Mouse (Mus musculus) erythroblast, embryonic 14.5 days (primary cell): ENCODE measurements around the gene Eln. TPM values are rescaled to one million over a fixed set of nuclear protein-coding genes. Genes with fewer than 3 reads are reported as not detected.

Experiments
- H3K27me3 ChIP-seq: 2 replicates; pipeline ENCODE4 v1.6.1; 2012; ENCODE audit warnings: inconsistent platforms; ENCODE audit not compliant: control insufficient read depth
- H3K36me3 ChIP-seq: 2 replicates; pipeline ENCODE4 v1.6.1; 2012; ENCODE audit warnings: mild to moderate bottlenecking, inconsistent platforms; ENCODE audit not compliant: control insufficient read depth
- H3K4me1 ChIP-seq: 2 replicates; pipeline ENCODE4 v1.6.1; 2012; ENCODE audit warnings: inconsistent platforms; ENCODE audit not compliant: control insufficient read depth
- H3K4me3 ChIP-seq: replicated peaks from 2 replicates; pipeline ENCODE3; 2012; ENCODE audit warnings: moderate library complexity, mild to moderate bottlenecking, inconsistent platforms
- H3K9me3 ChIP-seq: 2 replicates; pipeline ENCODE4 v1.6.1; 2012; ENCODE audit warnings: low read length, inconsistent platforms, mixed read lengths; ENCODE audit not compliant: control insufficient read depth
- GATA1 ChIP-seq: IDR thresholded peaks from 2 replicates; pipeline ENCODE4 v1.6.1; 2012; ENCODE audit warnings: low read length, inconsistent platforms, mixed read lengths
- TAL1 ChIP-seq: IDR thresholded peaks from 3 replicates; pipeline ENCODE4 v1.6.1; 2012; ENCODE audit warnings: low read length, inconsistent platforms, mixed read lengths
- polyA plus RNA-seq: library from polyadenylated mRNA; stranded (reverse); fragments of >175 nt; gene quantifications from 2 replicates; pipeline ENCODE4 v1.2.3, GENCODE M21; 2012

Eln gene
- polyA plus RNA-seq, 1 experiment, result not detected

DNA sequence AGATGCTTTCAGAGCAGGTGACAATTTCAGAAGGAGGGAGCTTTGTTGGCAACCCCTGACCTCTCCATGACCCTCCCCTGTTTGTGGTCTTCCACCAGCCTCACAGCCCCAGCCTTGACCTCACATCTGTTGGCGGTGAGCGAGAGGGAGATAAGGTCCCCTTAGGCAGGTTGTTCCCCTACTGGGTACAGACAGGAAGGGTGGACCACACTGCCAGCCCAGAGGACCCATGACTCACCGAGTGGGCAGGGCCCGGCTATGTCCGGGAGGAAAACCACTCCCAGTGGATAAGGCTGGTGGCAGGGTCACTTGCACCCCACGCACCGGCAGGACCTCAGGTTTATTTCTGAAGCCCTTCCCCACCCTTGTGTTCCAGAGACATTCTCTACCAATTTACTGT lies 22.1 kb upstream of the Eln start:
- Histone ChIP-seq H3K36me3 (no peaks in the 10 kb centered on the region), H3K27me3 (no peaks in the 10 kb centered on the region), H3K4me3 (no peak overlapping the region), H3K9me3 (no peaks in the 10 kb centered on the region), H3K4me1 (no peaks in the 10 kb centered on the region)
- TF ChIP-seq TAL1 (no peak), GATA1 (no peak)

- Histone ChIP-seq H3K4me1 (no peaks in the 10 kb centered on the region), H3K27me3 (no peaks in the 10 kb centered on the region), H3K9me3 (no peaks in the 10 kb centered on the region), H3K4me3 (no peak overlapping the region), H3K36me3 (no peaks in the 10 kb centered on the region)
- no peak for TF ChIP-seq TAL1
Observed at GRCm38 (mm10) chr5:134765441-134765840, 18.3 kb upstream of the Eln start.

DNA sequence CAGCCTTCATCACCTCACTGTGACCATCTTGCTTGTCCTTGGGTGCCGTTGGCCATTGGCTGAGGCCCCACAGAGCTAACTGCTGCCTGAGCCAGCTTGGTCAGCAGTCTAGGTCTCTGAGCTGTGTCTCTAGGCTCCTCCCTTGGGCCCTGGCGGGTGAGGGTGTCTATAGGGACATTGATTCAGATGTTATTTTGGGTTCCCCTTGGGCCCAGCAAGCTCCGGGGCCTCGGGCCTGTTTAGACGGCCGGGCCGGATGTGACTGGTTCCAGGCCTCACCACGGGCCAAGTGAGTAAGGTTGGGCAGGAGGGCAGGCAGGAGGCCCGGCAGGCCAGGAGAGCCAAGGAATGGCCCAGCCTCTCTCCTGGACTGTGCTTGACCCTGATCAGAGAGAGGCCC lies 16.2 kb upstream of the Eln start:
- no peaks in the 10 kb centered on the region for H3K27me3 ChIP-seq
- TF ChIP-seq TAL1, result no peak
- TF ChIP-seq GATA1, result no peak
- no peaks in the 10 kb centered on the region for H3K36me3 ChIP-seq
- no peaks in the 10 kb centered on the region for H3K9me3 ChIP-seq
- H3K4me1 ChIP-seq, result no peaks in the 10 kb centered on the region
- no peak overlapping the region for H3K4me3 ChIP-seq

GRCm38 (mm10) chr5:134761409-134762124 lies 14.4 kb upstream of the Eln start:
- TF ChIP-seq TAL1 (no peak), GATA1 (no peak)
- Histone ChIP-seq H3K27me3 (no peaks in the 10 kb centered on the region), H3K4me3 (no peak overlapping the region), H3K4me1 (no peaks in the 10 kb centered on the region), H3K9me3 (no peaks in the 10 kb centered on the region), H3K36me3 (no peaks in the 10 kb centered on the region)

GRCm38 (mm10) chr5:134756031-134756430 lies 8.9 kb upstream of the Eln start:
- no peak overlapping the region for H3K4me3 ChIP-seq
- no peaks in the 10 kb centered on the region for H3K36me3 ChIP-seq
- TF ChIP-seq TAL1, result no peak
- no peak for TF ChIP-seq GATA1
- H3K27me3 ChIP-seq, result no peaks in the 10 kb centered on the region
- H3K4me1 ChIP-seq, result no peaks in the 10 kb centered on the region
- H3K9me3 ChIP-seq, result no peaks in the 10 kb centered on the region

GRCm38 (mm10) chr5:134754096-134754495 lies 7.0 kb upstream of the Eln start:
- H3K9me3 ChIP-seq, result no peaks in the 10 kb centered on the region
- no peaks in the 10 kb centered on the region for H3K4me1 ChIP-seq
- TF ChIP-seq GATA1 (no peak), TAL1 (no peak)
- H3K36me3 ChIP-seq, result no peaks in the 10 kb centered on the region
- no peaks in the 10 kb centered on the region for H3K27me3 ChIP-seq
- no peak overlapping the region for H3K4me3 ChIP-seq

GRCm38 (mm10) chr5:134750469-134750868 lies 3.3 kb upstream of the Eln start:
- Histone ChIP-seq H3K9me3 (no peaks in the 10 kb centered on the region), H3K4me1 (no peaks in the 10 kb centered on the region), H3K36me3 (no peaks in the 10 kb centered on the region), H3K4me3 (no peak overlapping the region), H3K27me3 (peaks cover 10% of the 10 kb centered on the region)
- TF ChIP-seq GATA1 (no peak), TAL1 (no peak)

DNA sequence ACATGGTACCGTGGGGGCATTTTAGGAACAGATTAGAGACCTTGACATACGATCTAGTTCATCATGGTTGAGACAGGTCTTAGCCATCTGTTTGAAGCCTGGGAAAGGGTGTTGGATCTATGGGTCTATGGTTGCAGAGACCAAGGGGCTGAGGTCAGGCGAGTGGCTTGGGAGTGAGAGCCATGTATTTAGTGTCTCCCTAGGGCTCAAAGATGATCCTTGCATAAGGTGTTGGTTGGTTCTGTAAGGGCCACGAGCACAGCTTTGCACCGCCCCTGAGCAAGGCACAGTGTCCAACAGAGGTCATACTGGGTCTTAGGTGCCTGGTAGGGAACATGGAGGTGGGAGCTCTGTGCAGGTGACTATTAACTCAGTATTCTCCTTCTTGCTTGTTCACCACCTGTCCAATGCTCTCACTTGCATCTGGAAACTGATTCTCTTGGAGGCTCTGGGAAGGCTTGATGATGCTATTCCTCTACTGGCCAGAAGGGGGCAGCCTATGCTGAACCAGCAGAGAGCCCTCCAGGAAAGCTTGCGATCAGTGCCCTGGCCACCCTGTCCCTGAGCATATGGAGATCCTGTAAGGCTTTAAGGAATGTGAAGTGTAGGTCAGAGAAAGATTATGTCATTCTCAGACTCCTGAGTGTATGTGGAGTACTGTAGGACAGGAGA lies 960 bp upstream of the Eln start:
- no peaks in the 10 kb centered on the region for H3K36me3 ChIP-seq
- no peak for TF ChIP-seq GATA1
- no peak for TF ChIP-seq TAL1
- H3K9me3 ChIP-seq, result no peaks in the 10 kb centered on the region
- H3K4me3 ChIP-seq, result no peak overlapping the region
- H3K4me1 ChIP-seq, result no peaks in the 10 kb centered on the region
- peaks cover 10% of the 10 kb centered on the region for H3K27me3 ChIP-seq

GRCm38 (mm10) chr5:134747512-134747893 lies 380 bp upstream of the Eln start:
- H3K36me3 ChIP-seq, result no peaks in the 10 kb centered on the region
- peaks cover 10% of the 10 kb centered on the region for H3K27me3 ChIP-seq
- no peak overlapping the region for H3K4me3 ChIP-seq
- no peaks in the 10 kb centered on the region for H3K9me3 ChIP-seq
- H3K4me1 ChIP-seq, result no peaks in the 10 kb centered on the region; the same call in 1 of the 2 replicates
- TF ChIP-seq TAL1 (no peak), GATA1 (no peak)
